Mouse (Mus musculus) CH12.LX (cell line): ENCODE results near the gene Ehd1. TPM values are rescaled to one million over a fixed set of nuclear protein-coding genes. Genes with fewer than 3 reads are reported as not detected.

Source experiments
- DNase-seq: peaks from one replicate; pipeline ENCODE4 v3.0.0-alpha.2; 2013; ENCODE audit errors: extremely low read depth
- H3K27ac ChIP-seq: 2 replicates; pipeline ENCODE4 v1.5.1; 2012; ENCODE audit warnings: low read depth, mild to moderate bottlenecking, control low read depth, moderate library complexity; ENCODE audit not compliant: insufficient read depth
- H3K27me3 ChIP-seq: replicated peaks from 2 replicates; pipeline ENCODE3; 2012; ENCODE audit warnings: inconsistent platforms
- H3K36me3 ChIP-seq, 2 experiments: replicated peaks in 1 of 2; 2 replicates each; pipeline versions ENCODE3 to v1.6.1; 2012; ENCODE audit warnings: inconsistent platforms in 1 of 2, low read length in 1 of 2, mild to moderate bottlenecking in 1 of 2, mixed read lengths in 1 of 2, moderate library complexity in 1 of 2; ENCODE audit not compliant: control insufficient read depth in 1 of 2, insufficient read depth in 1 of 2
- H3K4me1 ChIP-seq, 2 experiments: 2 replicates each; pipeline ENCODE4 v1.6.1; 2012; ENCODE audit warnings: inconsistent platforms in 1 of 2, moderate library complexity in 1 of 2; ENCODE audit not compliant: insufficient read depth in 2 of 2, control insufficient read depth in 1 of 2
- H3K4me2 ChIP-seq: 2 replicates; pipeline ENCODE4 v1.6.1; 2012; ENCODE audit warnings: low read depth, mild to moderate bottlenecking, control low read depth; ENCODE audit not compliant: poor library complexity, insufficient read depth, severe bottlenecking
- H3K4me3 ChIP-seq, 3 experiments: fragments of 150-350 bp in 1 of 3; sonication (generic) in 1 of 3; replicated peaks in 1 of 3; 2 replicates each; pipeline versions ENCODE3 to v1.5.1; 2011 to 2012; ENCODE audit warnings: low read depth in 2 of 3, low read length in 2 of 3, mild to moderate bottlenecking in 2 of 3, moderate library complexity in 2 of 3, control low read depth in 1 of 3, improper control_type of control experiment in 1 of 3, inconsistent platforms in 1 of 3, mixed read lengths in 1 of 3; ENCODE audit not compliant: poor library complexity in 1 of 3
- H3K79me2 ChIP-seq: replicated peaks from 2 replicates; pipeline ENCODE4 v1.6.1; 2012; ENCODE audit warnings: mild to moderate bottlenecking, moderate library complexity; ENCODE audit not compliant: control insufficient read depth, poor library complexity, insufficient read depth, severe bottlenecking; ENCODE audit errors: extremely low read depth
- H3K9ac ChIP-seq: 2 replicates; pipeline ENCODE4 v1.6.1; 2012; ENCODE audit warnings: low read depth, mild to moderate bottlenecking, control low read depth, moderate library complexity; ENCODE audit not compliant: insufficient read depth
- H3K9me3 ChIP-seq: replicated peaks from 2 replicates; pipeline ENCODE3; 2012; ENCODE audit warnings: low read length, inconsistent platforms, mixed read lengths
- CHD2 ChIP-seq: IDR thresholded peaks from 2 replicates; pipeline ENCODE4 v1.6.1; 2011; ENCODE audit warnings: low read length, improper control_type of control experiment
- CTCF ChIP-seq, 2 experiments: IDR thresholded peaks in 1 of 2; conservative IDR thresholded peaks in 1 of 2; 2 replicates each; pipeline ENCODE4 v1.5.1; 2011 to 2012; ENCODE audit warnings: low read depth in 2 of 2, low read length in 2 of 2, improper control_type of control experiment in 1 of 2, inconsistent platforms in 1 of 2, mild to moderate bottlenecking in 1 of 2, moderate library complexity in 1 of 2
- ELF1 ChIP-seq: IDR thresholded peaks from 2 replicates; pipeline ENCODE4 v1.6.1; 2014; ENCODE audit warnings: low read depth, mild to moderate bottlenecking, inconsistent platforms, low read length, improper control_type of control experiment
- EP300 ChIP-seq: IDR thresholded peaks from 2 replicates; pipeline ENCODE4 v1.6.1; 2011; ENCODE audit warnings: low read length, improper control_type of control experiment
- IRF4 ChIP-seq: IDR thresholded peaks from 2 replicates; pipeline ENCODE4 v1.6.1; 2014; ENCODE audit warnings: low read depth, mild to moderate bottlenecking, inconsistent platforms, low read length, improper control_type of control experiment
- JUN ChIP-seq: IDR thresholded peaks from 2 replicates; pipeline ENCODE4 v1.6.1; 2011; ENCODE audit warnings: low read depth, mild to moderate bottlenecking, low read length, improper control_type of control experiment, moderate library complexity; ENCODE audit not compliant: insufficient read depth
- MAX ChIP-seq: IDR thresholded peaks from 2 replicates; pipeline ENCODE4 v1.6.1; 2011; ENCODE audit warnings: low read length, improper control_type of control experiment
- MAZ ChIP-seq: IDR thresholded peaks from 2 replicates; pipeline ENCODE4 v1.6.1; 2012; ENCODE audit warnings: low read depth, mild to moderate bottlenecking, inconsistent platforms, low read length, improper control_type of control experiment, moderate library complexity
- MXI1 ChIP-seq: IDR thresholded peaks from 2 replicates; pipeline ENCODE4 v1.6.1; 2011; ENCODE audit warnings: mild to moderate bottlenecking, low read depth, low read length, improper control_type of control experiment
- MYC ChIP-seq: IDR thresholded peaks from 2 replicates; pipeline ENCODE4 v1.6.1; 2011; ENCODE audit warnings: low read depth, mild to moderate bottlenecking, improper control_type of control experiment, low read length
- NELFE ChIP-seq: IDR thresholded peaks from 2 replicates; pipeline ENCODE4 v1.6.1; 2011; ENCODE audit warnings: low read depth, low read length, improper control_type of control experiment
- PAX5 ChIP-seq: IDR thresholded peaks from 2 replicates; pipeline ENCODE4 v1.6.1; 2012; ENCODE audit warnings: low read length, inconsistent platforms, mixed read lengths
- POLR2A ChIP-seq: IDR thresholded peaks from 2 replicates; pipeline ENCODE4 v1.6.1; 2011; ENCODE audit warnings: low read depth, mild to moderate bottlenecking, improper control_type of control experiment, low read length
- RAD21 ChIP-seq: IDR thresholded peaks from 2 replicates; pipeline ENCODE4 v1.6.1; 2011; ENCODE audit warnings: low read depth, mild to moderate bottlenecking, low read length, improper control_type of control experiment, moderate library complexity
- TBP ChIP-seq: conservative IDR thresholded peaks from 2 replicates; pipeline ENCODE4 v1.6.1; 2011; ENCODE audit warnings: low read depth, low read length, improper control_type of control experiment
- ZMIZ1 ChIP-seq: IDR thresholded peaks from 2 replicates; pipeline ENCODE4 v1.6.1; 2012; ENCODE audit warnings: low read depth, mild to moderate bottlenecking, inconsistent platforms, low read length, improper control_type of control experiment
- ZNF384 ChIP-seq: IDR thresholded peaks from 2 replicates; pipeline ENCODE4 v1.6.1; 2012; ENCODE audit warnings: low read depth, low read length, improper control_type of control experiment, inconsistent platforms
- dilution Hi-C: fragments of 300-500 bp; cut with MboI; formaldehyde crosslinking; loops from 2 replicates; pipeline ENCODE4 v1.14.3; 2020; ENCODE audit warnings: low sequenced_read_pairs; ENCODE audit not compliant: extremely low pct_unique_long_range_greater_than_20kb, extremely low pct_ligation_motif_present
- in situ Hi-C: fragments of 300-500 bp; cut with MboI; formaldehyde crosslinking; loops from 3 replicates; pipeline ENCODE4 v1.14.3; 2019; ENCODE audit warnings: low sequenced_read_pairs, low pct_ligation_motif_present, low pct_unique_long_range_greater_than_20kb, mixed read lengths
- polyA plus RNA-seq: library from polyadenylated mRNA; unstranded; fragments of >175 nt; gene quantifications from 2 replicates; pipeline ENCODE4 v1.2.1, GENCODE M21; 2012; ENCODE audit warnings: low read depth; ENCODE audit not compliant: insufficient read length
- total RNA-seq, 2 experiments: library from RNA; depleted of rRNA; stranded (reverse); fragments of 300-350 nt in 1 of 2; fragments of >200 nt in 1 of 2; gene quantifications; 2 replicates each; pipeline ENCODE4 v1.2.3; 2012 to 2014

Gene Ehd1
- total and polyA plus RNA-seq, 3 experiments: 131 to 400 (median 245) TPM

- peak in 1 of 2 experiments; percentile 78; a peak in 2 of 4 replicates for TF ChIP-seq CTCF (conservative IDR thresholded peaks at IDR 0.05 in 1 of 2, IDR thresholded peaks at IDR 0.05 in 1 of 2; ENCODE audit: low read depth in 2 of 2, low read length in 2 of 2)
Measured at GRCm38 (mm10) chr19:6276426-6277421, at the start of gene Ehd1 (continued).

DNA sequence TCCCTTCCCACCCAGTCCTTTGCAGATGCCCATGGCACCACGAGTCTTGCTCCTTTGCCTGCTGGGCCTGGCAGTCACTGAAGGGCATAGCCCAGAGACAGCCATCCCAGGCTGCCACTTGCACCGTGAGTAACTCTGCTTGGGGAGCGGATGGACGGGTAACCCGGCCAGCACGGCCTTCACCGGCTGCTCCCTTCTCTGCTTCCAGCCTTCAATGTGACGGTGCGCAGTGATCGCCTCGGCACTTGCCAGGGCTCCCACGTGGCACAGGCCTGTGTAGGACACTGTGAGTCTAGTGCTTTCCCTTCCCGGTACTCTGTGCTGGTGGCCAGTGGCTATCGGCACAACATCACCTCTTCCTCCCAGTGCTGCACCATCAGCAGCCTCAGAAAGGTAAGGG, 49.8 kb upstream of the Ehd1 start:
- in situ Hi-C loops (no loop called here), dilution Hi-C loops (no loop called here)
- no peak overlapping the region for H3K9ac ChIP-seq
- no peaks in the 10 kb centered on the region for H3K27me3 ChIP-seq
- H3K4me1 ChIP-seq: peaks cover 2 to 32% of the 10 kb centered on the region in 2 experiments; a peak in 2 of 4 replicates
- no peak overlapping the region for H3K4me3 ChIP-seq
- no peak overlapping the region for H3K4me2 ChIP-seq
- DNase-seq: no peak
- H3K79me2 ChIP-seq: no peaks in the 10 kb centered on the region
- TF ChIP-seq IRF4: no peak
- no peak for TF ChIP-seq MYC
- no peak for TF ChIP-seq TBP
- TF ChIP-seq MXI1: no peak
- TF ChIP-seq NELFE: no peak
- TF ChIP-seq PAX5: no peak
- no peak for TF ChIP-seq RAD21
- no peak for TF ChIP-seq MAX
- TF ChIP-seq ZMIZ1: no peak
- TF ChIP-seq MAZ: no peak
- TF ChIP-seq ZNF384: no peak
- no peak for TF ChIP-seq ELF1
- no peak for TF ChIP-seq CHD2
- H3K36me3 ChIP-seq: peaks cover 14 to 32% of the 10 kb centered on the region in 2 experiments
- H3K9me3 ChIP-seq: no peaks in the 10 kb centered on the region
- H3K27ac ChIP-seq: no peak overlapping the region

- Histone ChIP-seq H3K79me2 (no peaks in the 10 kb centered on the region), H3K4me2 (no peak overlapping the region), H3K9me3 (no peaks in the 10 kb centered on the region), H3K36me3 (peaks cover 14 to 37% of the 10 kb centered on the region in 2 experiments), H3K4me3 (no peak overlapping the region), H3K27me3 (no peaks in the 10 kb centered on the region), H3K4me1 (peaks cover 2 to 23% of the 10 kb centered on the region in 2 experiments; a peak in 2 of 4 replicates), H3K9ac (no peak overlapping the region), H3K27ac (no peak overlapping the region)
- in situ Hi-C loops: no loop called here
- TF ChIP-seq EP300 (no peak), CHD2 (no peak), JUN (no peak), POLR2A (no peak), ZMIZ1 (no peak)
- dilution Hi-C loops: no loop called here
- DNase-seq: no peak
Measured at GRCm38 (mm10) chr19:6227864-6228263, 48.7 kb upstream of the Ehd1 start.
